Mouse (Mus musculus) megakaryocyte progenitor cell, adult 5-6 weeks (primary cell): ENCODE data around the gene Hist3h2a. TPM values are rescaled to one million over a fixed set of nuclear protein-coding genes. Genes with fewer than 3 reads are reported as not detected.

Experiments used
- ATAC-seq: replicated peaks from 2 replicates; pipeline ENCODE4 v1.8.0; 2016; ENCODE audit warnings: mild to moderate bottlenecking, moderate TSS enrichment, inconsistent platforms; ENCODE audit not compliant: poor library complexity
- total RNA-seq, 2 experiments: library from RNA; stranded (forward) in 1 of 2; stranded (reverse) in 1 of 2; fragments of 157-497, 149-512 nt in 1 of 2; fragments of 200-1000 nt in 1 of 2; gene quantifications; 2 replicates each; pipeline versions ENCODE4 v1.2.3 to v1.2.4; 2015 to 2017

Gene Hist3h2a
- total RNA-seq (2015) (19.4 and 20.2 TPM in 2 replicates), total RNA-seq (2017) (223 and 238 TPM in 2 replicates)

GRCm38 (mm10) chr11:58954420-58955142 is at the start of gene Hist3h2a, which contains the start of gene Trim17:
Hist3h2a (plus strand) TSS chr11:58954685.
Trim17 (plus strand) TSS chr11:58954685.
- peak; percentile 70 for ATAC-seq

- peak; percentile 43 for ATAC-seq
These were observed 49.6 kb upstream of the Hist3h2a start for GRCm38 (mm10) chr11:58904838-58905237.

- ATAC-seq = peak; percentile 26; the same call in 1 of the 2 replicates
These were observed 40.7 kb upstream of the Hist3h2a start for GRCm38 (mm10) chr11:58913776-58914175.

- peak; percentile 33 for ATAC-seq
These were observed 39.9 kb upstream of the Hist3h2a start for GRCm38 (mm10) chr11:58914461-58915028.

GRCm38 (mm10) chr11:58916879-58917744 is 37.4 kb upstream of the Hist3h2a start:
- ATAC-seq = peak; percentile 59

GRCm38 (mm10) chr11:58917745-58918366 is 36.6 kb upstream of the Hist3h2a start, which contains the start of gene Btnl10:
Btnl10 (plus strand) TSS chr11:58917908.
- peak; percentile 75 for ATAC-seq

- no peak for ATAC-seq
These were observed 35.7 kb upstream of the Hist3h2a start for GRCm38 (mm10) chr11:58918759-58919158.

- no peak for ATAC-seq
These were observed 32.1 kb upstream of the Hist3h2a start for GRCm38 (mm10) chr11:58922420-58922819.

- no peak for ATAC-seq
These were observed 27.8 kb upstream of the Hist3h2a start for GRCm38 (mm10) chr11:58926651-58927050.

GRCm38 (mm10) chr11:58927053-58927452 is 27.4 kb upstream of the Hist3h2a start:
- ATAC-seq = no peak

- ATAC-seq = peak; percentile 76
These were observed 26.5 kb upstream of the Hist3h2a start for GRCm38 (mm10) chr11:58927790-58928651.

- ATAC-seq = no peak
These were observed 25.4 kb upstream of the Hist3h2a start for GRCm38 (mm10) chr11:58929055-58929454.

GRCm38 (mm10) chr11:58929641-58930040 is 24.8 kb upstream of the Hist3h2a start:
- ATAC-seq = no peak

- no peak for ATAC-seq
These were observed 24.2 kb upstream of the Hist3h2a start for GRCm38 (mm10) chr11:58930254-58930653.

- ATAC-seq = 0 out of 2 replicates have a peak, but pooled peaks have one; percentile 18
These were observed 22.9 kb upstream of the Hist3h2a start for GRCm38 (mm10) chr11:58931576-58931975.

- ATAC-seq = 0 out of 2 replicates have a peak, but pooled peaks have one; percentile 7
These were observed 16.6 kb upstream of the Hist3h2a start for GRCm38 (mm10) chr11:58937909-58938308.

- peak; percentile 99 for ATAC-seq
These were observed 16.0 kb upstream of the Hist3h2a start, which contains the start of gene Rnf187 for GRCm38 (mm10) chr11:58938322-58939087. Rnf187 (minus strand) TSS chr11:58938916.

GRCm38 (mm10) chr11:58939088-58939439 is 15.4 kb upstream of the Hist3h2a start:
- ATAC-seq = no peak

- ATAC-seq = no peak
These were observed 10.3 kb upstream of the Hist3h2a start for GRCm38 (mm10) chr11:58944136-58944535.
